Mouse (Mus musculus): ENCODE data around the gene Erich3. TPM values are rescaled to one million over a fixed set of nuclear protein-coding genes. Genes with fewer than 3 reads are reported as not detected.

The Erich3 gene
- polyA plus RNA-seq, 1 experiment from 2014 or later, result not detected

GRCm38 (mm10) chr3:154731431-154731830 is 67.8 kb downstream of the Erich3 start:
- no peaks in the 10 kb centered on the region for H3K27me3 ChIP-seq (ENCODE audit: control insufficient read depth, insufficient read depth, low read length)
- no peaks in the 10 kb centered on the region for H3K36me3 ChIP-seq (ENCODE audit: control insufficient read depth, insufficient read depth, low read length)
- H3K4me2 ChIP-seq (replicated peaks; ENCODE audit: low read depth, low read length), result no peak overlapping the region
- no peak overlapping the region for H3K9ac ChIP-seq (ENCODE audit: low read depth, low read length)
- no peak overlapping the region for H3K4me3 ChIP-seq (ENCODE audit: low read length)
- WGBS, result 55% methylated on average over 10 of the region's 10 CpGs
- no peak for ATAC-seq (ENCODE audit: low FRiP score, low TSS enrichment)
- no peaks in the 10 kb centered on the region for H3K4me1 ChIP-seq (ENCODE audit: control insufficient read depth, insufficient read depth, low read length)
- no peak overlapping the region for H3K27ac ChIP-seq (ENCODE audit: low read depth, low read length)
- H3K9me3 ChIP-seq (ENCODE audit: control insufficient read depth, low read length), result no peaks in the 10 kb centered on the region

GRCm38 (mm10) chr3:154741496-154741895 is 77.8 kb downstream of the Erich3 start:
- H3K9me3 ChIP-seq (ENCODE audit: control insufficient read depth, low read length), result no peaks in the 10 kb centered on the region
- no peak for ATAC-seq (ENCODE audit: low FRiP score, low TSS enrichment)
- WGBS, result 66% methylated on average over 5 of the region's 5 CpGs
- no peaks in the 10 kb centered on the region for H3K36me3 ChIP-seq (ENCODE audit: control insufficient read depth, insufficient read depth, low read length)
- H3K4me1 ChIP-seq (ENCODE audit: control insufficient read depth, insufficient read depth, low read length), result no peaks in the 10 kb centered on the region
- no peak overlapping the region for H3K27ac ChIP-seq (ENCODE audit: low read depth, low read length)
- H3K4me3 ChIP-seq (ENCODE audit: low read length), result no peak overlapping the region
- H3K4me2 ChIP-seq (replicated peaks; ENCODE audit: low read depth, low read length), result no peak overlapping the region
- H3K27me3 ChIP-seq (ENCODE audit: control insufficient read depth, insufficient read depth, low read length), result no peaks in the 10 kb centered on the region
- no peak overlapping the region for H3K9ac ChIP-seq (ENCODE audit: low read depth, low read length)

GRCm38 (mm10) chr3:154742927-154743326 is 79.3 kb downstream of the Erich3 start:
- Histone ChIP-seq H3K9ac (ENCODE audit: low read depth, low read length) (no peak overlapping the region), H3K9me3 (ENCODE audit: control insufficient read depth, low read length) (no peaks in the 10 kb centered on the region), H3K27me3 (ENCODE audit: control insufficient read depth, insufficient read depth, low read length) (no peaks in the 10 kb centered on the region), H3K36me3 (ENCODE audit: control insufficient read depth, insufficient read depth, low read length) (no peaks in the 10 kb centered on the region), H3K27ac (ENCODE audit: low read depth, low read length) (no peak overlapping the region), H3K4me2 (replicated peaks; ENCODE audit: low read depth, low read length) (no peak overlapping the region), H3K4me3 (ENCODE audit: low read length) (no peak overlapping the region), H3K4me1 (ENCODE audit: control insufficient read depth, insufficient read depth, low read length) (no peaks in the 10 kb centered on the region)
- WGBS, result 65% methylated on average over 5 of the region's 5 CpGs
- no peak for ATAC-seq (ENCODE audit: low FRiP score, low TSS enrichment)

GRCm38 (mm10) chr3:154744317-154744716 is 80.7 kb downstream of the Erich3 start:
- H3K27ac ChIP-seq (ENCODE audit: low read depth, low read length), result no peak overlapping the region
- no peaks in the 10 kb centered on the region for H3K4me1 ChIP-seq (ENCODE audit: control insufficient read depth, insufficient read depth, low read length)

GRCm38 (mm10) chr3:154754505-154754904 is 90.8 kb downstream of the Erich3 start:
- Histone ChIP-seq H3K4me2 (replicated peaks; ENCODE audit: low read depth, low read length) (no peak overlapping the region), H3K36me3 (ENCODE audit: control insufficient read depth, insufficient read depth, low read length) (no peaks in the 10 kb centered on the region), H3K4me3 (ENCODE audit: low read length) (no peak overlapping the region), H3K9ac (ENCODE audit: low read depth, low read length) (no peak overlapping the region), H3K4me1 (ENCODE audit: control insufficient read depth, insufficient read depth, low read length) (no peaks in the 10 kb centered on the region), H3K9me3 (ENCODE audit: control insufficient read depth, low read length) (no peaks in the 10 kb centered on the region), H3K27ac (ENCODE audit: low read depth, low read length) (no peak overlapping the region), H3K27me3 (ENCODE audit: control insufficient read depth, insufficient read depth, low read length) (no peaks in the 10 kb centered on the region)
- 40% methylated on average over 3 of the region's 3 CpGs for WGBS
- no peak for ATAC-seq (ENCODE audit: low FRiP score, low TSS enrichment)

More at GRCm38 (mm10) chr3:154744317-154744716, 80.7 kb downstream of the Erich3 start:
- 96% methylated on average over 2 of the region's 2 CpGs for WGBS
- Histone ChIP-seq H3K27me3 (ENCODE audit: control insufficient read depth, insufficient read depth, low read length) (no peaks in the 10 kb centered on the region), H3K36me3 (ENCODE audit: control insufficient read depth, insufficient read depth, low read length) (no peaks in the 10 kb centered on the region), H3K9ac (ENCODE audit: low read depth, low read length) (no peak overlapping the region), H3K4me3 (ENCODE audit: low read length) (no peak overlapping the region), H3K4me2 (replicated peaks; ENCODE audit: low read depth, low read length) (no peak overlapping the region), H3K9me3 (ENCODE audit: control insufficient read depth, low read length) (no peaks in the 10 kb centered on the region)
- no peak for ATAC-seq (ENCODE audit: low FRiP score, low TSS enrichment)

GRCm38 (mm10) chr3:154755225-154755624 is 91.6 kb downstream of the Erich3 start:
- Histone ChIP-seq H3K36me3 (ENCODE audit: control insufficient read depth, insufficient read depth, low read length) (no peaks in the 10 kb centered on the region), H3K27ac (ENCODE audit: low read depth, low read length) (no peak overlapping the region), H3K4me1 (ENCODE audit: control insufficient read depth, insufficient read depth, low read length) (no peaks in the 10 kb centered on the region), H3K9me3 (ENCODE audit: control insufficient read depth, low read length) (no peaks in the 10 kb centered on the region), H3K4me3 (ENCODE audit: low read length) (no peak overlapping the region), H3K4me2 (replicated peaks; ENCODE audit: low read depth, low read length) (no peak overlapping the region), H3K27me3 (ENCODE audit: control insufficient read depth, insufficient read depth, low read length) (no peaks in the 10 kb centered on the region), H3K9ac (ENCODE audit: low read depth, low read length) (no peak overlapping the region)
- no peak for ATAC-seq (ENCODE audit: low FRiP score, low TSS enrichment)
- WGBS, result 93% methylated on average over 3 of the region's 3 CpGs

- no peak for ATAC-seq (ENCODE audit: low FRiP score, low TSS enrichment)
- no peaks in the 10 kb centered on the region for H3K9me3 ChIP-seq (ENCODE audit: control insufficient read depth, low read length)
These were observed 94.4 kb downstream of the Erich3 start for GRCm38 (mm10) chr3:154758089-154758488.

GRCm38 (mm10) chr3:154761108-154761507 is 97.4 kb downstream of the Erich3 start:
- 82% methylated on average over 3 of the region's 3 CpGs for WGBS
- H3K27me3 ChIP-seq (ENCODE audit: control insufficient read depth, insufficient read depth, low read length), result no peaks in the 10 kb centered on the region
- no peak for ATAC-seq (ENCODE audit: low FRiP score, low TSS enrichment)

More at GRCm38 (mm10) chr3:154758089-154758488, 94.4 kb downstream of the Erich3 start:
- Histone ChIP-seq H3K36me3 (ENCODE audit: control insufficient read depth, insufficient read depth, low read length) (no peaks in the 10 kb centered on the region), H3K4me3 (ENCODE audit: low read length) (no peak overlapping the region), H3K4me1 (ENCODE audit: control insufficient read depth, insufficient read depth, low read length) (no peaks in the 10 kb centered on the region), H3K27ac (ENCODE audit: low read depth, low read length) (no peak overlapping the region), H3K4me2 (replicated peaks; ENCODE audit: low read depth, low read length) (no peak overlapping the region), H3K9ac (ENCODE audit: low read depth, low read length) (no peak overlapping the region), H3K27me3 (ENCODE audit: control insufficient read depth, insufficient read depth, low read length) (no peaks in the 10 kb centered on the region)
- 89% methylated on average over 3 of the region's 3 CpGs for WGBS

GRCm38 (mm10) chr3:154763374-154763773 is 99.7 kb downstream of the Erich3 start:
- H3K4me2 ChIP-seq (replicated peaks; ENCODE audit: low read depth, low read length), result no peak overlapping the region
- H3K27ac ChIP-seq (ENCODE audit: low read depth, low read length), result no peak overlapping the region
- H3K27me3 ChIP-seq (ENCODE audit: control insufficient read depth, insufficient read depth, low read length), result no peaks in the 10 kb centered on the region
- no peaks in the 10 kb centered on the region for H3K9me3 ChIP-seq (ENCODE audit: control insufficient read depth, low read length)
- H3K4me1 ChIP-seq (ENCODE audit: control insufficient read depth, insufficient read depth, low read length), result no peaks in the 10 kb centered on the region
- no peak overlapping the region for H3K9ac ChIP-seq (ENCODE audit: low read depth, low read length)
- no peak overlapping the region for H3K4me3 ChIP-seq (ENCODE audit: low read length)
- ATAC-seq (ENCODE audit: low FRiP score, low TSS enrichment), result peak; percentile 24; the same call in 1 of the 2 replicates
- no peaks in the 10 kb centered on the region for H3K36me3 ChIP-seq (ENCODE audit: control insufficient read depth, insufficient read depth, low read length)
- WGBS, result 26% methylated on average over 9 of the region's 9 CpGs

More at GRCm38 (mm10) chr3:154761108-154761507, 97.4 kb downstream of the Erich3 start:
- no peak overlapping the region for H3K4me2 ChIP-seq (replicated peaks; ENCODE audit: low read depth, low read length)
- no peaks in the 10 kb centered on the region for H3K4me1 ChIP-seq (ENCODE audit: control insufficient read depth, insufficient read depth, low read length)
- H3K4me3 ChIP-seq (ENCODE audit: low read length), result no peak overlapping the region
- H3K36me3 ChIP-seq (ENCODE audit: control insufficient read depth, insufficient read depth, low read length), result no peaks in the 10 kb centered on the region
- H3K9me3 ChIP-seq (ENCODE audit: control insufficient read depth, low read length), result no peaks in the 10 kb centered on the region
- H3K27ac ChIP-seq (ENCODE audit: low read depth, low read length), result no peak overlapping the region
- H3K9ac ChIP-seq (ENCODE audit: low read depth, low read length), result no peak overlapping the region

Measured in kidney, embryonic 14.5 days (tissue).